Mouse (Mus musculus): ENCODE measurements around the gene Rps26. TPM values are rescaled to one million over a fixed set of nuclear protein-coding genes. Genes with fewer than 3 reads are reported as not detected.

Gene Rps26
- polyA plus RNA-seq (2015; fragmentation: Nextera tagmentation; extraction: Ambion mirVana) = 359 and 409 TPM in 2 replicates

DNA sequence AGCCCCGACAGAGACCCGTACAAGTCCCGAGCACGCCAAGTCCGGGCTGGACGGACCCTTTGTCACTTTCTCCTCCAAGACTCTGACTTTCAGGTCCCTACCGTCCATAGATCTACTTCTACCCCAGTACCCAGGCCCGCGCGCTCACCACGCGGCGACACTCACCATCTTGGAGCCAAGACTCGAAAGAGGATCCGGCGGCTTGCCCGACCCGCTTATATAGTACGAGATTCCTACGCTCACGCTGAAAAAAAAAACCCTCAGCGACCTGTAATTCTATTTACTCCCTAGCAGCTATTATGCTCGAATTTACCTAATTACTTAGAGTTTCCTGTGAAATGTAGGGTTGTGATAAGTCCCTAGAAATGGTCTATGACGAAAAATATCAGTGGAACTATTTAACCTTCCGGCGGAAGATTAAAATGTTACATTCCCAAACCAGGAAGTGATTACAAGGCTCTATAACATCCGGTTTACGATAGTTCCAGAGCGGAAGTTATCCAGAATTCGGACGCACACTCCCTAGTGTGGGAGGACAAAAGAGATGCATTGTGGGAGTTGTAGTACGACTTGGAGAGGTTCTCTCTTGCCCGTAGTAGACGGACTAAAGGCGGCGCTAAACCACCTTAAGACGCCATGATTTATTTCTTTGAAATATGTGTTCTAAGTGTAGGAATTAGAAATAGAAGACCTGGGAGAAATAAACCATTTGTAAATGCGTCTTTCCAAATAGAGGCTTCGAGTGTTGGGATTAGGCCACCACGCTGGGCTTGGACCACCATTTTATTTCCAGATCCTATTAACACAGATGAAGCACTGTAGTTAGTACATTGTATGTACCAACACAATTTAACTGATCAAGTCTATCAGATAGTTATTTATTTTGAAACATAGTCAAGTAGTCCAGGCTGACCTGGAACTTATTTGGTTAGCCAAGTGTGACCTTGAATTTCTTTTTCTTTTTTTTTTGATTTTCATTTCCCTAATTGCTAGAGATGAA, at the start of gene Rps26:
Gene Rps26 (minus strand): TSS at position 437 of the 1,000 bp plus-strand sequence.
- peak within 1 kb of the TSS; percentile 95 for H3K9ac ChIP-seq
- peak within 1 kb of the TSS; percentile 78 for H3K4me3 ChIP-seq
- no peaks in the 10 kb centered on the region for H3K27me3 ChIP-seq
- peaks cover 23% of the 10 kb centered on the region for H3K36me3 ChIP-seq
- H3K9me3 ChIP-seq (replicated peaks) = no peaks in the 10 kb centered on the region
- H3K4me1 ChIP-seq (replicated peaks) = peaks cover 6% of the 10 kb centered on the region
- ATAC-seq (replicated peaks; ENCODE audit: insufficient number of reproducible peaks, insufficient read depth, low FRiP score, low read depth) = peak; percentile 96
- WGBS = under 1% methylated on average over 40 of the region's 40 CpGs
- peak within 1 kb of the TSS; percentile 69 for H3K27ac ChIP-seq
- H3K4me2 ChIP-seq = peak within 1 kb of the TSS; percentile 81

DNA sequence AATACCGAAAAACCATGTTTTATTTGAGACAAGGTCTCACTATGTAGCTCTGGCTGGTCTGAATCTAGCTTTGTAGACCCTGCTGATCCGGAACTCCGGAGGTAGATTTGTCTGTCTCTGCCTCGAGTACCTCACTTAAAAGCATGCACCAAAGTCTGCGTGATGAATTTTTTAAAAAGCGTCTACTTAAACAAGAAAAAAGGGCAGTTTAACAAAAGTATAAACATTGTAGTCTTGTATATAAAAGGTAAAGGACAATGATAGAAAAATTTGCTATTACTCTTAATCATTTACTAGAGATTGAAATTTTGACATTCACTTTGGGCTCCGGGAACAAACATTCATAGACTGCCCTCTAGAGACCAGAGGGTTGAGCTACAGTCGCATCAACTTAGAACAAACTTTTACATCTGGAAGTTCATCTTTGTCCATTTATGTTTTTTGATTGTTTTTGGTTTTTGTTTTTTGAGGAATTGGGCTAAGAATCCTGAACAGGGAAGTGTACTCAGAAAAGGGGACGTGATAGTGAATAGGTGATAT, 48.0 kb upstream of the Rps26 start:
- Histone ChIP-seq H3K9ac (peak overlapping the region; percentile 58), H3K9me3 (replicated peaks) (no peaks in the 10 kb centered on the region), H3K36me3 (peaks cover 5% of the 10 kb centered on the region), H3K4me3 (peak overlapping the region; percentile 70), H3K4me2 (peak overlapping the region; percentile 86), H3K4me1 (replicated peaks) (peaks cover 8% of the 10 kb centered on the region), H3K27ac (peak overlapping the region; percentile 49), H3K27me3 (no peaks in the 10 kb centered on the region)
- ATAC-seq (replicated peaks; ENCODE audit: insufficient number of reproducible peaks, insufficient read depth, low FRiP score, low read depth) = no peak
- WGBS = 1% methylated on average over 9 of the region's 9 CpGs

DNA sequence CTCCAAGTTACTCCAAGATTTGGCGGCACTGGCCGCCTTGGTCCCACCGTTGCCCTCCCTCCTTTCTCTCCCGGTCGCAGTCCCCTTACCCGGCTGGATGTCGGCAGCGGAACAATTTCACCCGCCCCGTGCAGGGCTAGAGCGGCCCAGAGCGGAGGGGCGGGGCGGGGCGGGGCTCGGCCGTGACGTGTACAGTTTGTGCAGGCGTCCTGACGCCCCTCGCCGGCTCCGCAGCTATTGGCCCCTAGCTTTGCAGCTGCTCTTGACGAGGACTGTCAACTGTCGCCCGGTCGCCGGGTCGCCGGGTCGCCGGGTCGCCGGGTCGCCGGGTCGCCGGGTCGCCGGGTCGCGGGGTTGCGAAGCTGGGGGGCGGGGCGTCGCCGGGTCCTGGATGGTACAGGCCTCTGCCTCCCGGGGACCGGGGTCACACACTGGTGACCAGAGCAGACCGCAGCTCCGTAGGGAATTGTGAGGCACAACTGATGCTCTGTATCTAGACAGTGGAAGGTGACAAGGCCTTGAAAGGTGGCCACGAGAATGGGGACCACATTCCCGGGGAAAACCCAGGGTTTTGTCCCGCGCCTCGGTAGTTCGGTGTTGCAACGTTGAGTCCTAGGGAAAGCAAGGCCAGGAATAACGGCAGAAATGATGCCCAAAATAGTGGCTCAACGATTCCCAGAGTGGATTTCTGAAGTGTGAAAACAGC, 47.4 kb upstream of the Rps26 start, which contains the start of gene Suox:
Gene Suox (minus strand): TSS at position 311 of the 706 bp plus-strand sequence.
- no peaks in the 10 kb centered on the region for H3K9me3 ChIP-seq (replicated peaks)

DNA sequence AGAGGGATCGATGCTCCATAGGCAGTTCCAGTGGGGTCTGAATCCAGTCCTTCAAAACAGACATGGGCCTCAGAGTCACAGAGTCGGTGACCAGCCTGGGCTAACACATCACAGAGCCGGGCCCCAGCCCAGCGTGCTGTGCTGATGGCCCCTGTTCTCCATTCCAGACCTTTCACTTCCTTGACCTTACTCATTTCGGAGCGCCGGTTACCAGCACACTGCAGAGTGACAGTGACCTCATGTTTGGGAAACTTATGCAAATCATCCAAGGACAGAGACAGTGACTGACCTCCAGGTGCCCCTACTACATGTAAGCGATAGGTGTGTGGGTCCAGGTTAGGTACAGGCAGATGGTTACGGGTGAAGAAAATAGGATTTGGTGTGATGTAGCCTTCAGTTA, 44.6 kb upstream of the Rps26 start:
- Histone ChIP-seq H3K4me2 (no peak overlapping the region), H3K27ac (no peak overlapping the region), H3K27me3 (no peaks in the 10 kb centered on the region), H3K9me3 (replicated peaks) (no peaks in the 10 kb centered on the region), H3K9ac (no peak overlapping the region), H3K4me1 (replicated peaks) (peaks cover 16% of the 10 kb centered on the region), H3K4me3 (no peak overlapping the region), H3K36me3 (no peaks in the 10 kb centered on the region)
- no peak for ATAC-seq (replicated peaks; ENCODE audit: insufficient number of reproducible peaks, insufficient read depth, low FRiP score, low read depth)
- 92% methylated on average over 9 of the region's 9 CpGs for WGBS

More for the DNA sequence above, 47.4 kb upstream of the Rps26 start, which contains the start of gene Suox:
- Histone ChIP-seq H3K9ac (peak within 1 kb of the TSS; percentile 58), H3K27ac (peak within 1 kb of the TSS; percentile 49), H3K36me3 (no peaks in the 10 kb centered on the region), H3K4me3 (peak within 1 kb of the TSS; percentile 70), H3K4me2 (peak within 1 kb of the TSS; percentile 86), H3K4me1 (replicated peaks) (peaks cover 13% of the 10 kb centered on the region), H3K27me3 (no peaks in the 10 kb centered on the region)
- WGBS = under 1% methylated on average over 56 of the region's 60 CpGs
- ATAC-seq (replicated peaks; ENCODE audit: insufficient number of reproducible peaks, insufficient read depth, low FRiP score, low read depth) = peak; percentile 93

DNA sequence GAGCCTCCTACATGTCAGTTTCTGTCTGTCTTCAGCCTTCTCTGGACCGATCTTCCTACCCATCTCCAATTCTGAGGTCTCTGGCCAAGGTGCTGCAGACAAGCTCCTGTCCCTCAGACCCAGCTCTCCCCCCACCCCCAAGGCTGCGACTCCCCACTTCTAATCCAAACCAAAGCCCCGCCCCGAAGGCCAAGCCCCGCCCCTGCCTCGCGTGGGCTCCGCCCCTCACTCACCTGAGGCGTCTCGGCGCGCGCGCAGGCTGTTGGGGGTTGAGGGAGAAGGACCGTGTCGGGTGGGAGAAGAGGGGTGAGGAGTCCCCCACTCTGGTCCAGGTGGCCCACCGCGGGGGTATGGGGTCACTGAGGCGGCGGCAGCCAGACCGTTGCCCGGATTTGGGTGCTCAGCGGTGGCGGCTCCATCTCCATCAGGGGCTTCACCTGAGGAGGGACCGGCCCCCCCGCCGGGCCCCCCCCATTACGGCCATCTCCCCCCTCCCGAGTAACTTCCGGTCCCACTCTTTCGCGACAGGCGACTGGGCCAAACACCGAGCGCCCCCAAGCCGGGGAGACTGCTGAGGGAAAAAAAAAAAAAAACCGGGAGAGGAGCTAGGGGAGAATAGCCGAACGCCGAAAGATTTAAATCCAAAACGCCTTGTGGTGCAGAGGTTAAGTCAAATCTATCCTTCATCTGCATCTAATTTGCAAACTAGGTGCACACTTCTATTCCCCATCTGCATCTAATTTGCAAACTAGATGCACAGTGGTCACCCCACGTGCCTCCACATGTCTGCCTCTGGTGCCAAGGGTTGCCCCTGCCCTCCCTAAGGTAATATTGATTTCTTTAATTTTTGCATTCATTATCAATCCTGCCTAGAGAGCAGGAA, 42.5 kb upstream of the Rps26 start:
- WGBS = under 1% methylated on average over 42 of the region's 42 CpGs
- Histone ChIP-seq H3K27me3 (no peaks in the 10 kb centered on the region), H3K4me1 (replicated peaks) (peaks cover 15% of the 10 kb centered on the region), H3K27ac (peak overlapping the region; percentile 28; the same call in 1 of the 2 replicates), H3K9ac (peak overlapping the region; percentile 69), H3K36me3 (no peaks in the 10 kb centered on the region), H3K4me3 (peak overlapping the region; percentile 77), H3K4me2 (peak overlapping the region; percentile 91), H3K9me3 (replicated peaks) (no peaks in the 10 kb centered on the region)
- peak; percentile 48; the same call in 1 of the 2 replicates for ATAC-seq (replicated peaks; ENCODE audit: insufficient number of reproducible peaks, insufficient read depth, low FRiP score, low read depth)

DNA sequence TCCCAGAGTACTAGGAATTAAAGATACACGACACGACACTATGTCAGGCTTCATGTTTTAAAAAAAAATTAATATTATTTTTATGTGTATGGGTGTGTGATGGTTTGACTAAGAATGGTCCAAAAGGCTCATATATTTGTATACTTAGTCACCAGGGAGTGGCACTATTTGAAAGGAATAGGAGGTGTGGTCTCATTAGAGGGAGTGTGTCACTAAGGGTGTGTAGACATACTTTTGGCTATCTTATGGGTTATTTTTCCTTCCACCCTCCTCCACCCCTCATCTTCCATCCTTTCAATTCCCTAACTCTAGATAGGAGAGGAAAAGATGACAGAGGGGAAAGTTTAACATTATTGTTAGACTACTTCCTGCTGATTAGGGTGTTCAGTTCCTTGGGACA, 39.3 kb upstream of the Rps26 start:
- 96% methylated on average over 2 of the region's 2 CpGs for WGBS
- H3K27ac ChIP-seq = no peak overlapping the region
- no peak overlapping the region for H3K4me2 ChIP-seq
- H3K27me3 ChIP-seq = no peaks in the 10 kb centered on the region
- ATAC-seq (replicated peaks; ENCODE audit: insufficient number of reproducible peaks, insufficient read depth, low FRiP score, low read depth) = no peak
- peaks cover 9% of the 10 kb centered on the region; the same call in 1 of the 2 replicates for H3K4me1 ChIP-seq (replicated peaks)
- H3K9ac ChIP-seq = no peak overlapping the region
- H3K9me3 ChIP-seq (replicated peaks) = no peaks in the 10 kb centered on the region
- H3K36me3 ChIP-seq = no peaks in the 10 kb centered on the region
- no peak overlapping the region for H3K4me3 ChIP-seq

DNA sequence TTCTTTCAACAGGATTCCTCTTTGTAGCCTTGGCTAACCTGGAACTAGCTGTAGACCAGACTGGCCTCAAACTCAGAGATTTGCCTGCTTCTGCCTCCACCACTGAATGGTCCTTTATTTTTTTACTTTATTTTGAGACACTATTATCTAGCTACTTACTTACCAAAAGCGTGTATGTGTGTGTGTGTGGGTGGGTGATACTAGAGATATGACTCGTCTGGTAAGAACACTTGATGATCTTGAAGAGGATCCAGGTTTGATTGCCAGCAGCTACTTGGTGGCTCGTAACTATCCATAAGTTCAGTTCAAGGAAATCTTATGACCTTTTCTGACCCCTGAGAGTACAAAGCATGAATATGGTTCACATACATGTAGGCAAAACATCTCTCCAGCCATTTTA, 38.8 kb upstream of the Rps26 start:
- Histone ChIP-seq H3K27ac (no peak overlapping the region), H3K4me2 (no peak overlapping the region), H3K9ac (no peak overlapping the region), H3K27me3 (no peaks in the 10 kb centered on the region), H3K4me3 (no peak overlapping the region), H3K4me1 (replicated peaks) (peaks cover 9% of the 10 kb centered on the region; the same call in 1 of the 2 replicates), H3K36me3 (no peaks in the 10 kb centered on the region), H3K9me3 (replicated peaks) (no peaks in the 10 kb centered on the region)
- ATAC-seq (replicated peaks; ENCODE audit: insufficient number of reproducible peaks, insufficient read depth, low FRiP score, low read depth) = no peak
- WGBS = 66% methylated on average over 3 of the region's 3 CpGs

DNA sequence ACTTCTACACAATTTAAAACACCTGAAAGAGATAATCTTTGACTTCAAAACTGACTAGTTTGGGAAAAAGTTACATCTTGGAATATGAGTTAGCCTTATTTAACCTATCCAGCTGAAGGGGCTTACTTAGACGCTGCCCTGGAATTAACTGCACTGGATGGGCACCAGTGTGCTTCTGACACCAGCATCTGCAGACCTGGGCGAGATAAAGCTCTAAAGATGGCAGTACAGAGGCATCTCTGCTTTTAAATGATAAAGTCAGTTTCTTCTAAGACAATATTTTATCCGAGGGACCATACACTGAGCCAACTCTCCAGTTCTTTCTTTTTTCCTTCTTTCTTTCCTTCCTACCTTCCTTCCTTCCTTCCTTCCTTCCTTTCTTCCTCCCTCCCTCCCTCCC, 38.3 kb upstream of the Rps26 start:
- H3K36me3 ChIP-seq = no peaks in the 10 kb centered on the region
- H3K9me3 ChIP-seq (replicated peaks) = no peaks in the 10 kb centered on the region
- H3K4me1 ChIP-seq (replicated peaks) = peaks cover 9% of the 10 kb centered on the region; the same call in 1 of the 2 replicates
- H3K4me3 ChIP-seq = no peak overlapping the region
- no peak overlapping the region for H3K4me2 ChIP-seq
- ATAC-seq (replicated peaks; ENCODE audit: insufficient number of reproducible peaks, insufficient read depth, low FRiP score, low read depth) = no peak
- no peak overlapping the region for H3K9ac ChIP-seq
- 60% methylated on average over 3 of the region's 3 CpGs for WGBS
- H3K27me3 ChIP-seq = no peaks in the 10 kb centered on the region
- H3K27ac ChIP-seq = no peak overlapping the region

DNA sequence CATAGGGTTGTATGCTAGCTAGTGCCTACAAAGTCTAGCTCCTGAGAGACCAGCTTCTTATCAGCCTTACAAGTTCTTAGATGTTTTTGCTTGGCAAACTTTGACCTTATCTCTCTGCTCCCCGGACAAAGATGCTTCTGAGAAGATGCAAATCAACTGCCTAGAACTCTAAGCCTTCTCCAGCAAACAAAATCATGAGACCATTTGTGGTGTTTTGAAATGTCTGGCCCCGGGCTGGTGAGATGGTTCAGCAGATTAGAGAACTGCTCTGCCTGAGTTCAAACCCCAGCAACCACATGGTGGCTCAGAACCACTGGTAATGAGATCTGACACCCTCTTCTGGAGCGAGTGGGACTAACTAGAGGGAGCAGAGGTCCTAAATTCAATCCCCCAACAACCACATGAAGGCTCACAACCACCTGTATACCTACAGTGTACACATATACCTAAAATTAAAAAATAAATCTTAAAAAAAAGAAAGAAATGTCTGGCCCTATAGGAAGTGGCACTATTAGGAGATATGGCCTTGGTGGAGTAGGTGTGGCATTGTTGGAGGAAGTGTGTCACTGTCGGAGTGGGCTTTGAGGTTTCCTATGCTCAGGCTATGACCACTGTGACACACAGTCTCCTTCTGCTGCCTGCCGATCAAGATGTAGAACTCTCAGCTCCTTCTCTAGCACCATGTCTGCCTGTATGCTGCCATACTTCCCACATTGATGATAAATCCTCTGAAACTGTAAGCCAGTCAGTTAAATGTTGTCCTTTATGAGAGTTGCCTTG, 37.1 kb upstream of the Rps26 start:
- Histone ChIP-seq H3K4me2 (no peak overlapping the region), H3K36me3 (no peaks in the 10 kb centered on the region), H3K27me3 (no peaks in the 10 kb centered on the region), H3K4me1 (replicated peaks) (peaks cover 4% of the 10 kb centered on the region; the same call in 1 of the 2 replicates), H3K9me3 (replicated peaks) (no peaks in the 10 kb centered on the region), H3K27ac (no peak overlapping the region), H3K4me3 (no peak overlapping the region), H3K9ac (no peak overlapping the region)
- no peak for ATAC-seq (replicated peaks; ENCODE audit: insufficient number of reproducible peaks, insufficient read depth, low FRiP score, low read depth)
- WGBS = 51% methylated on average over 5 of the region's 5 CpGs

DNA sequence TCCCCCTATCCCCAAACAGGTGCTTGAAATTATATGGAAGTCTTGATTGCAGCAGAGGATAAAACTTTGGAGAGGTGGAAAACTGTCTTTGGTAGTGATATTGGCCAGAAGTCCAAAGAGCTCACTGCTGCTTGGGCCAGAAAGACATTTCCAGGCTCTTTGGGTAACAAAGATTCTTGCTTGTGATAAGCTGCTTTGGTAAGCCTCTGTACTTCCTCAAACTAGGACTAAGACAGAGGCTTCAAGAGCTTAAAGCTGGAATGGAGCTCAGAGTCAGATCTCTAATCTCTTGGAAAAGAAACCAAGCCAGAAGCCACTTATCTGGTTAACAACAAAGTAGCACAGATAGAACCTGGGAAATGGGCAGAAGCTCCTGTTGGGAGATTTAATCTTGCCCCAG, 35.9 kb upstream of the Rps26 start:
- H3K9ac ChIP-seq = no peak overlapping the region
- H3K4me1 ChIP-seq (replicated peaks) = 0 out of 2 replicates have a peak, but pooled peaks cover 3% of the 10 kb centered on the region
- H3K27me3 ChIP-seq = no peaks in the 10 kb centered on the region
- no peak overlapping the region for H3K4me2 ChIP-seq
- H3K36me3 ChIP-seq = no peaks in the 10 kb centered on the region
- no peak overlapping the region for H3K27ac ChIP-seq
- no peak overlapping the region for H3K4me3 ChIP-seq
- no peaks in the 10 kb centered on the region for H3K9me3 ChIP-seq (replicated peaks)
- no peak for ATAC-seq (replicated peaks; ENCODE audit: insufficient number of reproducible peaks, insufficient read depth, low FRiP score, low read depth)

All from heart, embryonic 15.5 days (tissue).